ENCODE assay signal across 8 mouse cellular contexts in the genomic region with DNA sequence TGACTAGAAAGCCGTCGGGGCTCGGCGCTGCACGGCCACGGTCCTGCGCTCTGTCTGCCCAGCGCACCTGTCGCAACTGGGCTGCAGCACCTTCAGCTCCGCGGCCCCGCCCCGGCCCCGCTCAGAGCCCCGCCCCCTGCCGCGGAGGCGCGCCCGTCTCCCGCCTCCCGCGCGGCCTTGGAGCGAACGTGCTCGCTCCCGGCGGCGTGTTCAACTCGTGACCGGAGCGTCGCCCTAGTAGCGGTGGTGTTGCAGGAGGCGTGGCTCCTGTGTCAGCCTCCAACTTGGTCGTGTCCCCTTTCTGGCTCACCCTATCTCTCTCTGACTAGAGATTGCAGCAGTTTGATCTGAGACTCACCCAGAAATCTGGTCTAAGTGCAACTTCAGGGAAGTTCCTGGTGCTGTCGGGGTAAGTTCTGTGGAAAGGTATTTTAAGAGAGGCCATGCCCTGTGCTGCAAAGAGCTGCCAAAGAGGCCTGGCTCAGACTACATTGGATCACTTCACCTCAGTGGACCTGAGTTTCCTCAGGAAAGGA. TPM values are rescaled to one million over a fixed set of nuclear protein-coding genes. Genes with fewer than 3 reads are reported as not detected.
DNase-seq lines count a peak whose midpoint lies in the region; ATAC-seq lines count a peak whose summit lies in the region.

Gene Lima1, minus strand, starts transcription at position 123 of the 536 bp plus-strand sequence.

- peak within 1 kb of the TSS; percentile 93 for H3K4me2 ChIP-seq in hindbrain, embryonic 16.5 days (ENCODE audit: low read length)

- H3K9me3 ChIP-seq in hindbrain, embryonic 16.5 days (ENCODE audit: control insufficient read depth, low read length), result no peaks in the 10 kb centered on the region

- H3K36me3 ChIP-seq in hindbrain, embryonic 16.5 days (ENCODE audit: control insufficient read depth, insufficient read depth, low read length), result no peaks in the 10 kb centered on the region
- H3K36me3 ChIP-seq in macrophage (ENCODE audit: inconsistent target), result no peaks in the 10 kb centered on the region

- H3K4me3 ChIP-seq in hindbrain, embryonic 16.5 days (ENCODE audit: low read length), result peak within 1 kb of the TSS; percentile 87
- H3K4me3 ChIP-seq in macrophage (ENCODE audit: inconsistent target), result peak within 1 kb of the TSS; percentile 55

- peak within 1 kb of the TSS; percentile 80 for H3K9ac ChIP-seq in hindbrain, embryonic 16.5 days (ENCODE audit: low read depth, low read length)

- peak; percentile 84 for DNase-seq in T-cell, adult 2 months (ENCODE audit: low spot score)
- DNase-seq in cerebellum, postnatal 36 days, result peak; percentile 78 to 88
- peak; percentile 86 for DNase-seq in gastrocnemius, adult 18-20 months (ENCODE audit: low spot score)
- peak; percentile 74 to 80 for DNase-seq in left cerebral cortex, adult 18-20 months (ENCODE audit: low spot score in 2 of 2)
- peak; percentile 82 for DNase-seq in right cerebral cortex, adult 18-20 months
- DNase-seq in urinary bladder, postnatal 10 days (ENCODE audit: low spot score), result peak; percentile 47

- no peaks in the 10 kb centered on the region for H3K79me2 ChIP-seq in macrophage (ENCODE audit: inconsistent target)

- WGBS in hindbrain, embryonic 16.5 days, result under 1% methylated on average over 36 of the region's 38 CpGs
- WGBS in macrophage (ENCODE audit: missing documents), result under 1% methylated on average over 38 of the region's 38 CpGs

- H3K4me1 ChIP-seq in hindbrain, embryonic 16.5 days (ENCODE audit: control insufficient read depth, insufficient read depth, low read depth, low read length), result peaks cover 5% of the 10 kb centered on the region

- peak; percentile 96 for ATAC-seq in hindbrain, embryonic 16.5 days

- H3K27me3 ChIP-seq in hindbrain, embryonic 16.5 days (replicated peaks; ENCODE audit: control insufficient read depth, insufficient read depth, low read length), result no peaks in the 10 kb centered on the region

- peak within 1 kb of the TSS; percentile 63 for H3K27ac ChIP-seq in hindbrain, embryonic 16.5 days (ENCODE audit: low read depth, low read length)
- peak within 1 kb of the TSS; percentile 48 for H3K27ac ChIP-seq in macrophage

RNA-seq across cellular contexts. Expression of gene Lima1, which starts in this region (rescaled TPM):
- total RNA-seq in gastrocnemius, adult 18-20 months (2021), result 10 to 100 TPM in 1 of 2 experiments, 1 to 10 TPM in 1; 5.6 to 11.2 TPM
- 12.9 and 15.3 TPM in 2 replicates for polyA plus RNA-seq in hindbrain, embryonic 16.5 days (2015; fragmentation: Nextera tagmentation; extraction: Ambion mirVana)
- total RNA-seq in left cerebral cortex, adult 18-20 months (2021), result 1 to 10 TPM; 7.0 to 9.6 TPM
- total RNA-seq in macrophage (2018; cell fraction: chromatin; rRNA removed), result 100 to 1,000 TPM in 18 of 26 experiments, 10 to 100 TPM in 8; 46.4 to 361 (median 119) TPM
- total RNA-seq in macrophage (2018; cell fraction: cytosol; rRNA removed), result 100 to 1,000 TPM in 1 of 26 experiments, 10 to 100 TPM in 25; 34.0 to 109 (median 53.6) TPM
- 100 to 1,000 TPM in 5 of 26 experiments, 10 to 100 TPM in 21; 36.8 to 152 (median 80.4) TPM for total RNA-seq in macrophage (2018; cell fraction: nucleus; rRNA removed)
- polyA plus RNA-seq in macrophage (2018), result 43.9 to 108 TPM (median 59.6 TPM) in 3 replicates

Comparison
In these comparisons a context has a peak if more than half of its experiments do, and no peak if none do; other contexts are left out.
1. Peak in every context shown above with its lines: DNase-seq, ATAC-seq, H3K4me3 ChIP-seq and H3K27ac ChIP-seq.